Comparison of ENCODE assay signal across 9 mouse cellular contexts in the genomic region with DNA sequence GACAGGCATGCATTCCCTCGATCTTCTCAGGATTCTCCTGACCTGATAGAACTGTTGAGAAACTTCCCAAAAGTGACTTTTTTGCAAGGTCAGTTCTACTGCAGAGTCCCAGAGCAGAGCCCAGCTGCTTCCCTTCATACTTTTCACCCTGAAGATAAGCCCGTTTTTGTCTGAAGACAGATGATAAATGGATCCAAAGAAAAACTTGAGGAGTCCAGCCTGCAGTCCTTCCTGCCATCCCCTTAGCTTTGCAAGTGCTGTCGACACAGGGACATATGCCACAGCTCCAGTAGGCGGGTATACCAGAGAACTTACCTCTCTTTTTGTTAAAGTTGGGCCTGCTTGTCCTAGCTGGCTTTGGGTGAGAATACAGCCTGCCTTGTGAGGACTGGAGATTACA. TPM values are rescaled to one million over a fixed set of nuclear protein-coding genes. Genes with fewer than 3 reads are reported as not detected.
DNase-seq lines count a peak whose midpoint lies in the region; ATAC-seq and TF ChIP-seq lines count a peak whose summit lies in the region.
"Had no signal": no experiment of that assay in that cellular context is flagged by ENCODE, and none has a peak within 500 bp of the region (broad histone marks: within the 10 kb centered on the region; RNA-seq: fewer than 3 reads in every experiment).

No protein-coding gene starts in this region.

- H3K27me3 ChIP-seq in kidney, embryonic 16.5 days (ENCODE audit: insufficient read depth, low read length): no peaks in the 10 kb centered on the region
- H3K27me3 ChIP-seq in MEL (ENCODE audit: control insufficient read depth in 1 of 2, insufficient read depth in 2 of 2, low read length in 2 of 2): no peaks in the 10 kb centered on the region
- no peaks in the 10 kb centered on the region for H3K27me3 ChIP-seq in liver, embryonic 13.5 days
- H3K27me3 ChIP-seq: hindbrain, embryonic 15.5 days had no signal

- no peak for DNase-seq in kidney, adult 18-20 months
- peak; percentile 47 for DNase-seq in MEL (ENCODE audit: low read depth, low spot score)
- DNase-seq in liver, embryonic 13.5 days: no peak
- DNase-seq in adrenal gland, postnatal 10 days: no peak
- DNase-seq in embryo, embryonic 10.5 days (ENCODE audit: low spot score): no peak
- DNase-seq: cerebellum, adult 9-11 months had no signal

- WGBS in kidney, embryonic 16.5 days: 46% methylated on average over 4 of the region's 4 CpGs
- WGBS in bone marrow, adult 2 months: 39% methylated on average over 4 of the region's 4 CpGs
- WGBS in liver, embryonic 13.5 days (ENCODE audit: insufficient replicate concordance): 30% methylated on average over 4 of the region's 4 CpGs

- no peak for TF ChIP-seq POLR2A in MEL (IDR thresholded peaks at IDR 0.05; ENCODE audit: control insufficient read depth in 1 of 2, insufficient read depth in 1 of 2, low read depth in 1 of 2, low read length in 2 of 2, poor library complexity in 1 of 2)
- no peak for TF ChIP-seq POLR2A in bone marrow, adult 2 months (IDR thresholded peaks at IDR 0.05; ENCODE audit: borderline replicate concordance, control insufficient read depth, low read depth, low read length)

- peak overlapping the region; percentile 75 for H3K27ac ChIP-seq in kidney, embryonic 16.5 days (ENCODE audit: low read length)
- peak overlapping the region; percentile 25 for H3K27ac ChIP-seq in MEL (ENCODE audit: control insufficient read depth, low read depth, low read length)
- H3K27ac ChIP-seq in bone marrow, adult 2 months (ENCODE audit: control insufficient read depth, insufficient read depth, low read depth, low read length, poor library complexity): 0 out of 2 replicates have a peak overlapping the region, but pooled peaks have one; percentile 31
- H3K27ac ChIP-seq in liver, embryonic 13.5 days: peak overlapping the region; percentile 69
- H3K27ac ChIP-seq: hindbrain, embryonic 15.5 days had no signal

- TF ChIP-seq RAD21 in MEL (IDR thresholded peaks at IDR 0.05; ENCODE audit: low read depth, low read length): no peak

- no peak overlapping the region for H3K9ac ChIP-seq in kidney, embryonic 16.5 days (replicated peaks; ENCODE audit: low read length)
- no peak overlapping the region for H3K9ac ChIP-seq in MEL (ENCODE audit: control insufficient read depth, low read depth, low read length, poor library complexity, severe bottlenecking)
- peak overlapping the region; percentile 33; the same call in 1 of the 2 replicates for H3K9ac ChIP-seq in liver, embryonic 13.5 days
- H3K9ac ChIP-seq: hindbrain, embryonic 15.5 days had no signal

- H3K79me2 ChIP-seq in MEL (ENCODE audit: control insufficient read depth, insufficient read depth, low read length, poor library complexity): peaks cover 8% of the 10 kb centered on the region; the same call in 1 of the 2 replicates

- H3K36me3 ChIP-seq in kidney, embryonic 16.5 days (ENCODE audit: insufficient read depth, low read length): no peaks in the 10 kb centered on the region
- peaks cover 0 to 38% of the 10 kb centered on the region in 2 experiments; a peak in 3 of 4 replicates for H3K36me3 ChIP-seq in MEL (ENCODE audit: control insufficient read depth in 1 of 2, insufficient read depth in 2 of 2, low read length in 2 of 2)
- no peaks in the 10 kb centered on the region for H3K36me3 ChIP-seq in liver, embryonic 13.5 days
- H3K36me3 ChIP-seq: hindbrain, embryonic 15.5 days had no signal

- H3K9me3 ChIP-seq in kidney, embryonic 16.5 days (ENCODE audit: low read length): no peaks in the 10 kb centered on the region
- H3K9me3 ChIP-seq in MEL (replicated peaks; ENCODE audit: insufficient read depth, low read length): no peaks in the 10 kb centered on the region
- no peaks in the 10 kb centered on the region for H3K9me3 ChIP-seq in liver, embryonic 13.5 days (replicated peaks)
- H3K9me3 ChIP-seq: hindbrain, embryonic 15.5 days had no signal

- ATAC-seq in kidney, embryonic 16.5 days (ENCODE audit: low FRiP score, low TSS enrichment): no peak
- no peak for ATAC-seq in liver, embryonic 13.5 days (ENCODE audit: low read depth)

- no peak for TF ChIP-seq CTCF in MEL (IDR thresholded peaks at IDR 0.05 in 2 of 3, conservative IDR thresholded peaks at IDR 0.05 in 1 of 3; ENCODE audit: control insufficient read depth in 1 of 3, insufficient read depth in 1 of 3, low read depth in 2 of 3, low read length in 3 of 3, poor library complexity in 1 of 3, severe bottlenecking in 1 of 3)
- no peak for TF ChIP-seq CTCF in bone marrow, adult 2 months (IDR thresholded peaks at IDR 0.05; ENCODE audit: control insufficient read depth, insufficient read depth, low read length)

- H3K4me2 ChIP-seq in kidney, embryonic 16.5 days (replicated peaks; ENCODE audit: low read depth, low read length): no peak overlapping the region
- no peak overlapping the region for H3K4me2 ChIP-seq in liver, embryonic 13.5 days
- H3K4me2 ChIP-seq: hindbrain, embryonic 15.5 days had no signal

- no peak overlapping the region for H3K4me3 ChIP-seq in kidney, embryonic 16.5 days (ENCODE audit: low read length)
- no peak overlapping the region for H3K4me3 ChIP-seq in MEL (ENCODE audit: control insufficient read depth in 1 of 2, insufficient read depth in 1 of 2, low read depth in 2 of 2, low read length in 2 of 2)
- no peak overlapping the region for H3K4me3 ChIP-seq in bone marrow, adult 2 months (replicated peaks; ENCODE audit: control insufficient read depth, low read depth, low read length)
- no peak overlapping the region for H3K4me3 ChIP-seq in liver, embryonic 13.5 days (replicated peaks)
- H3K4me3 ChIP-seq: hindbrain, embryonic 15.5 days had no signal

- no peak for TF ChIP-seq EP300 in MEL (IDR thresholded peaks at IDR 0.05; ENCODE audit: low read depth in 1 of 2, low read length in 2 of 2)

- peaks cover 49% of the 10 kb centered on the region for H3K4me1 ChIP-seq in kidney, embryonic 16.5 days (ENCODE audit: insufficient read depth, low read length)
- peaks cover 41 to 64% of the 10 kb centered on the region in 2 experiments for H3K4me1 ChIP-seq in MEL (ENCODE audit: control insufficient read depth in 1 of 2, insufficient read depth in 2 of 2, low read length in 2 of 2)
- H3K4me1 ChIP-seq in bone marrow, adult 2 months (ENCODE audit: control insufficient read depth, insufficient read depth, low read length): peaks cover 26% of the 10 kb centered on the region
- peaks cover 92% of the 10 kb centered on the region for H3K4me1 ChIP-seq in liver, embryonic 13.5 days (replicated peaks)

TF ChIP-seq in MEL, 35 proteins besides CTCF, POLR2A, EP300 and RAD21 (continues in another document):
- TF ChIP-seq TBP (IDR thresholded peaks at IDR 0.05; ENCODE audit: low read depth, low read length) (no peak), TAL1 (IDR thresholded peaks at IDR 0.05; ENCODE audit: low read length) (peak; percentile 48; the same call in 1 of the 2 replicates)

RNA-seq across cellular contexts. Expression of gene Ell, which starts 22.1 kb away (rescaled TPM):
- 24.1 and 25.1 TPM in 2 replicates for polyA plus RNA-seq in kidney, embryonic 16.5 days (2015; fragmentation: Nextera tagmentation; extraction: Ambion mirVana)
- 10.8 and 12.4 TPM in 2 replicates for total RNA-seq in MEL (2012; rRNA removed)
- polyA plus RNA-seq in MEL (2012; ENCODE audit: insufficient read depth in 1 of 2, insufficient read length in 2 of 2, low read depth in 1 of 2, low replicate concordance in 2 of 2, missing spikeins in 1 of 2): 10 to 100 TPM in 1 of 2 experiments, not detected in 1; 25.9 TPM
- 11.9 and 17.8 TPM in 2 replicates for polyA plus RNA-seq in bone marrow, adult 2 months (2011; ENCODE audit: insufficient read depth, insufficient read length, low replicate concordance, missing spikeins)
- polyA plus RNA-seq in liver, embryonic 13.5 days (2015; fragmentation: Nextera tagmentation; extraction: Ambion mirVana): 9.7 and 10.5 TPM in 2 replicates
- total RNA-seq in adrenal gland, postnatal 10 days (2021): 10 to 100 TPM; 22.2 to 26.3 TPM

RNA-seq across cellular contexts. Expression of gene Isyna1, which starts 32.8 kb away (rescaled TPM):
- 215 and 217 TPM in 2 replicates for polyA plus RNA-seq in kidney, embryonic 16.5 days (2015; fragmentation: Nextera tagmentation; extraction: Ambion mirVana)
- total RNA-seq in MEL (2012; rRNA removed): 84.1 and 90.9 TPM in 2 replicates
- polyA plus RNA-seq in MEL (2012; ENCODE audit: insufficient read depth in 1 of 2, insufficient read length in 2 of 2, low read depth in 1 of 2, low replicate concordance in 2 of 2, missing spikeins in 1 of 2): 100 to 1,000 TPM in 1 of 2 experiments, not detected in 1; 189 TPM
- polyA plus RNA-seq in bone marrow, adult 2 months (2011; ENCODE audit: insufficient read depth, insufficient read length, low replicate concordance, missing spikeins): 11.2 and 23.7 TPM in 2 replicates
- 82.8 and 84.9 TPM in 2 replicates for polyA plus RNA-seq in liver, embryonic 13.5 days (2015; fragmentation: Nextera tagmentation; extraction: Ambion mirVana)
- total RNA-seq in adrenal gland, postnatal 10 days (2021): 10 to 100 TPM; 59.4 to 59.8 TPM

RNA-seq across cellular contexts. Expression of gene Kxd1, which starts 33.6 kb away (rescaled TPM):
- 65.4 and 69.9 TPM in 2 replicates for polyA plus RNA-seq in kidney, embryonic 16.5 days (2015; fragmentation: Nextera tagmentation; extraction: Ambion mirVana)
- total RNA-seq in MEL (2012; rRNA removed): 49.1 and 54.4 TPM in 2 replicates
- 10 to 100 TPM in 1 of 2 experiments, not detected in 1; 77.4 TPM for polyA plus RNA-seq in MEL (2012; ENCODE audit: insufficient read depth in 1 of 2, insufficient read length in 2 of 2, low read depth in 1 of 2, low replicate concordance in 2 of 2, missing spikeins in 1 of 2)
- 29.0 and 41.3 TPM in 2 replicates for polyA plus RNA-seq in bone marrow, adult 2 months (2011; ENCODE audit: insufficient read depth, insufficient read length, low replicate concordance, missing spikeins)
- 36.2 TPM in 2 replicates for polyA plus RNA-seq in liver, embryonic 13.5 days (2015; fragmentation: Nextera tagmentation; extraction: Ambion mirVana)
- 10 to 100 TPM; 84.0 to 97.4 TPM for total RNA-seq in adrenal gland, postnatal 10 days (2021)

RNA-seq across cellular contexts. Expression of gene Fkbp8, which starts 33.8 kb away (rescaled TPM):
- polyA plus RNA-seq in kidney, embryonic 16.5 days (2015; fragmentation: Nextera tagmentation; extraction: Ambion mirVana): 353 and 359 TPM in 2 replicates
- 212 and 215 TPM in 2 replicates for total RNA-seq in MEL (2012; rRNA removed)
- polyA plus RNA-seq in MEL (2012; ENCODE audit: insufficient read depth in 1 of 2, insufficient read length in 2 of 2, low read depth in 1 of 2, low replicate concordance in 2 of 2, missing spikeins in 1 of 2): 100 to 1,000 TPM in 1 of 2 experiments, not detected in 1; 349 TPM
- 98.7 and 181 TPM in 2 replicates for polyA plus RNA-seq in bone marrow, adult 2 months (2011; ENCODE audit: insufficient read depth, insufficient read length, low replicate concordance, missing spikeins)
- 177 and 182 TPM in 2 replicates for polyA plus RNA-seq in liver, embryonic 13.5 days (2015; fragmentation: Nextera tagmentation; extraction: Ambion mirVana)
- total RNA-seq in adrenal gland, postnatal 10 days (2021): 100 to 1,000 TPM; 226 to 250 TPM

RNA-seq across cellular contexts. Expression of gene Ssbp4, which starts 47.3 kb away (rescaled TPM):
- 133 and 149 TPM in 2 replicates for polyA plus RNA-seq in kidney, embryonic 16.5 days (2015; fragmentation: Nextera tagmentation; extraction: Ambion mirVana)
- total RNA-seq in MEL (2012; rRNA removed): 80.2 and 84.9 TPM in 2 replicates
- polyA plus RNA-seq in MEL (2012; ENCODE audit: insufficient read depth in 1 of 2, insufficient read length in 2 of 2, low read depth in 1 of 2, low replicate concordance in 2 of 2, missing spikeins in 1 of 2): 100 to 1,000 TPM in 1 of 2 experiments, not detected in 1; 212 TPM
- polyA plus RNA-seq in bone marrow, adult 2 months (2011; ENCODE audit: insufficient read depth, insufficient read length, low replicate concordance, missing spikeins): 45.2 and 107 TPM in 2 replicates
- polyA plus RNA-seq in liver, embryonic 13.5 days (2015; fragmentation: Nextera tagmentation; extraction: Ambion mirVana): 54.2 and 62.4 TPM in 2 replicates
- total RNA-seq in adrenal gland, postnatal 10 days (2021): 10 to 100 TPM; 92.0 to 96.9 TPM

Comparison
In these comparisons a context has a peak if more than half of its experiments do, and no peak if none do; other contexts are left out.
1. H3K27ac ChIP-seq: peak in every context shown above with its lines; median percentile 75 in kidney, embryonic 16.5 days; 69 in liver, embryonic 13.5 days; 31 in bone marrow, adult 2 months; 25 in MEL.